Mouse (Mus musculus): Measurements from ENCODE around the gene Arid1b. TPM values are rescaled to one million over a fixed set of nuclear protein-coding genes. Genes with fewer than 3 reads are reported as not detected.

Arid1b gene
- total and polyA plus RNA-seq, 3 experiments, result 11.6 to 49.1 (median 32.4) TPM

DNA sequence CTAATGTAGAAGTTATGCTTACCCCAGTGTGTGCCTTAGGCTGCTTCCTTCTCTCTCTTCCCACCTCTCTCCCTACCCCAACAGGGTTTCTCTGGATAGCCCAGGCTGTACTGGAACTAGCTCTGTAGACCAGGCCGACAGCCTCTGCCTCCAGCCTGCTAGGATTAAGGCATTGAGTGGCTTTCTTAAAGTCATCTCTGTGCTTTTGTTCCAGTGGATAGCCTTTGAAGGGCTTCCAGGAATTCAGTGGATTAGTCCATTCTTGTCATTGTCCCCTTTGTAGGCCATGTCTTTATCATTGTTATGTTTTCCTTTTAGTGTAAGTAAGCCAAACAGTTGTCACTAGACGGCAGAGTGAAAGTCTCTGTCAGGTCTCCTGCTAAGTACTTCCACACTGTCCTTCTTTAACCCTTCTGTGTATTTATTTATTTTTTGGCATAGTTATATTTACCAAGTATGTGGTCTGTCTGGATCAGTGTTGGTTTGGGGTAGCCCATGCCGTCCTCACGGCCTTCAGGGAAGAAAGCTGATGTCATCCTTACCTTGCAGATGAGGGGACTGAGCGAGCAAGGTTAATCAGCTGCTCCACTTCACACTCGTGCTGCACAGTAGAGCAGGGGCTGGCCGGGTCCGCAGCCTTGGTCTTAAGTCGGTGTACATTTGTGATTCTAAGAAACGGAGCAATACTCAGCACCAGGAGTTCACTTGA, 58.1 kb downstream of the Arid1b start:
- no peak for ATAC-seq (ENCODE audit: extremely low read depth, insufficient number of reproducible peaks, low FRiP score, poor library complexity, severe bottlenecking)
- no peak for DNase-seq (ENCODE audit: low spot score)
- Histone ChIP-seq H3K36me3 (replicated peaks) (peaks cover 73% of the 10 kb centered on the region), H3K4me3 (ENCODE audit: low read depth, low read length) (no peak overlapping the region), H3K4me1 (ENCODE audit: insufficient read depth, low read depth, low read length) (peaks cover 5% of the 10 kb centered on the region), H3K9me3 (replicated peaks) (no peaks in the 10 kb centered on the region), H3K27me3 (ENCODE audit: insufficient read depth, low read length) (no peaks in the 10 kb centered on the region)
- no peak for TF ChIP-seq POLR2AphosphoS5 (IDR thresholded peaks at IDR 0.05; ENCODE audit: insufficient replicate concordance, low read depth, low read length)
- TF ChIP-seq TAL1 (conservative IDR thresholded peaks at IDR 0.05; ENCODE audit: low read depth, low read length), result no peak
- TF ChIP-seq GATA1 (IDR thresholded peaks at IDR 0.05; ENCODE audit: borderline replicate concordance, low read length), result no peak
- no peak for TF ChIP-seq GATA2 (IDR thresholded peaks at IDR 0.05; ENCODE audit: borderline replicate concordance, low read depth, low read length)
- TF ChIP-seq CTCF (IDR thresholded peaks at IDR 0.05; ENCODE audit: low read depth, low read length), result no peak

DNA sequence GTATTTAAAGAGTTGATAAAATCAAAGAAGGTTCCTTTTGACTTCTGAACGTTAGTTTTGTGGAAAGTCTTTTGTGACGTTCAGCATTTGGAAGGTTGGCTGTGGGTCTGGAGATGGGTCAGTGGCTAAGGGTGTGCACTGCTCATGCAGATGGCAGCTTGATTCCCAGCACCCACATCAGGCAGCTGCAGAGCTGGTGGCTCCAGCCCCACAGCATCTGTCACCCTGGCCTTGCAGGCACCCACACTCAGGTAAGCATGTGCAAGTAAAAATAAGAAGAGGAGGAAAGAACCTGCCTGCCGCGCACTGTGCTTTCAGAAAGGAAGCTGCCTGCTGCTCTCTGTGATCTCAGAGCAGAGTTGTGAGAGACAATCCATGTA, 58.7 kb downstream of the Arid1b start:
- peaks cover 72% of the 10 kb centered on the region for H3K36me3 ChIP-seq (replicated peaks)
- no peaks in the 10 kb centered on the region for H3K9me3 ChIP-seq (replicated peaks)
- no peak for ATAC-seq (ENCODE audit: extremely low read depth, insufficient number of reproducible peaks, low FRiP score, poor library complexity, severe bottlenecking)
- H3K4me1 ChIP-seq (ENCODE audit: insufficient read depth, low read depth, low read length), result peaks cover 9% of the 10 kb centered on the region
- no peak for DNase-seq (ENCODE audit: low spot score)
- H3K27me3 ChIP-seq (ENCODE audit: insufficient read depth, low read length), result no peaks in the 10 kb centered on the region
- no peak overlapping the region for H3K4me3 ChIP-seq (ENCODE audit: low read depth, low read length)
- no peak for TF ChIP-seq TAL1 (conservative IDR thresholded peaks at IDR 0.05; ENCODE audit: low read depth, low read length)
- TF ChIP-seq CTCF (IDR thresholded peaks at IDR 0.05; ENCODE audit: low read depth, low read length), result no peak
- no peak for TF ChIP-seq POLR2AphosphoS5 (IDR thresholded peaks at IDR 0.05; ENCODE audit: insufficient replicate concordance, low read depth, low read length)

DNA sequence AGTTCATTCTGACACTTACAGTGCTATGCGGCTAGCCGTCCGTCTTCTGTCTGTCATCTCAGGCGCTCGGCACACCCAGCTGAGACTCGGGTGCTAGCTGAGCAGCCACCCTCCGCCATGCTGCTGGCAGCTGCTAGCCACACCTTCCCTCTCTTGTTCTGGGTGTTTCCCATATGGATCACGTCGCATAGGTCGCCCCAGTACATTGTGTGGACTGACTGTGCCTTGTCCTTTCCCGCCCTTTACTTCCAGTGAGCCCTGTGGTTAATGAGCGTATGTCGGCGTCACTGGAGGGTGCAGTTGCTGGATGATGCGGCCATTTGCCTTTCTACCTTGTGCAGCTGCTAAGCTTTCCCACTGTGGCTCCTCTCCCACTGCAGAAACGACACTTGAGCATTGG, 59.1 kb downstream of the Arid1b start:
- no peak overlapping the region for H3K4me3 ChIP-seq (ENCODE audit: low read depth, low read length)
- peaks cover 10% of the 10 kb centered on the region for H3K4me1 ChIP-seq (ENCODE audit: insufficient read depth, low read depth, low read length)
- ATAC-seq (ENCODE audit: extremely low read depth, insufficient number of reproducible peaks, low FRiP score, poor library complexity, severe bottlenecking) (no peak), DNase-seq (ENCODE audit: low spot score) (no peak)
- TF ChIP-seq TAL1 (conservative IDR thresholded peaks at IDR 0.05; ENCODE audit: low read depth, low read length), result no peak
- TF ChIP-seq POLR2AphosphoS5 (IDR thresholded peaks at IDR 0.05; ENCODE audit: insufficient replicate concordance, low read depth, low read length), result no peak
- no peak for TF ChIP-seq CTCF (IDR thresholded peaks at IDR 0.05; ENCODE audit: low read depth, low read length)
- TF ChIP-seq GATA1 (IDR thresholded peaks at IDR 0.05; ENCODE audit: borderline replicate concordance, low read length), result no peak
- TF ChIP-seq GATA2 (IDR thresholded peaks at IDR 0.05; ENCODE audit: borderline replicate concordance, low read depth, low read length), result no peak
- no peaks in the 10 kb centered on the region for H3K9me3 ChIP-seq (replicated peaks)
- H3K27me3 ChIP-seq (ENCODE audit: insufficient read depth, low read length), result no peaks in the 10 kb centered on the region
- H3K36me3 ChIP-seq (replicated peaks), result peaks cover 74% of the 10 kb centered on the region

DNA sequence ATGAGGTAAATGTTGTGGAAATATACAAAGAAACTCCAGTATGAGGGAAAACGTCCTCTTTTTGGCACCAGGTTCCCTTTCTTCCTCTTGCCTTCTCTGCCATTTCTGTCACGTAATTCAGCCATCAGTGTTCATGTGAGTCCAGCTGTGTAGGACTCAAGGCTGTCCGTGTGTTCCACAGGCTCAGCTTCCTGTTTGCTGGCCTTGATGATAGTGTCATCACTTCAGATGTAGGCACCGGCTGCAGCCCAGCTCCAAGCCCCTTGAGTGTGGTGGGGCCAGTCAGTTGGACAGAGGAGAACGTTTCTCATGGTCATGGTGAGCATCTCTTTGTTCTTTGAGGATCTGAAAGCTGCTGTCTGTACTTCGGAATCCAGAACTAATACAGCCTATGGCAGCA, 61.3 kb downstream of the Arid1b start:
- no peak for TF ChIP-seq CTCF (IDR thresholded peaks at IDR 0.05; ENCODE audit: low read depth, low read length)
- no peak for TF ChIP-seq GATA1 (IDR thresholded peaks at IDR 0.05; ENCODE audit: borderline replicate concordance, low read length)
- H3K27me3 ChIP-seq (ENCODE audit: insufficient read depth, low read length), result no peaks in the 10 kb centered on the region
- no peaks in the 10 kb centered on the region for H3K9me3 ChIP-seq (replicated peaks)
- peaks cover 77% of the 10 kb centered on the region for H3K36me3 ChIP-seq (replicated peaks)
- H3K4me1 ChIP-seq (ENCODE audit: insufficient read depth, low read depth, low read length), result peaks cover 27% of the 10 kb centered on the region
- no peak for ATAC-seq (ENCODE audit: extremely low read depth, insufficient number of reproducible peaks, low FRiP score, poor library complexity, severe bottlenecking)
- H3K4me3 ChIP-seq (ENCODE audit: low read depth, low read length), result no peak overlapping the region
- DNase-seq (ENCODE audit: low spot score), result no peak

DNA sequence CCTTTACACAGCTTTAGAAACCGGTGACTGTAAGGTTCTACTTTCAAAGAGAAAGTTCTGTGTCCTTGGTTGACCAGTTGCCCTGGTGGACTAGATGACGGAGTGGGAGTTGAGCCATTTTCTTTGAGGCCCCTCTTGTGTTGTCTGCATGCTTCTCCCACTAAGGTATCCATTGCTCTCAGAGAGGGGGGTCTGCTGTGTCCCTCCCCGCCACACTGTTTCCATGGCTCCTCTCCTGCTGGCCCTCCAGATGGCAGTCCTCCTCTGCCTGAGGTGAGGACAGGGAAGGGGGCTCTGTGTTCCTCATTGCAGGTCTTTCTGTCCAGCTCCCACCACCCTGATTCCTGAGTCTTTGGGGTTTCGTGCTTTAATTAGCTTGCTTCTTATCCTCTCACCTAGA, 62.5 kb downstream of the Arid1b start:
- Histone ChIP-seq H3K4me1 (ENCODE audit: insufficient read depth, low read depth, low read length) (peaks cover 34% of the 10 kb centered on the region), H3K36me3 (replicated peaks) (peaks cover 76% of the 10 kb centered on the region), H3K9me3 (replicated peaks) (no peaks in the 10 kb centered on the region), H3K27me3 (ENCODE audit: insufficient read depth, low read length) (no peaks in the 10 kb centered on the region), H3K4me3 (ENCODE audit: low read depth, low read length) (no peak overlapping the region)
- ATAC-seq (ENCODE audit: extremely low read depth, insufficient number of reproducible peaks, low FRiP score, poor library complexity, severe bottlenecking) (no peak), DNase-seq (ENCODE audit: low spot score) (no peak)
- TF ChIP-seq POLR2AphosphoS5 (IDR thresholded peaks at IDR 0.05; ENCODE audit: insufficient replicate concordance, low read depth, low read length), result no peak
- TF ChIP-seq GATA1 (IDR thresholded peaks at IDR 0.05; ENCODE audit: borderline replicate concordance, low read length), result no peak
- TF ChIP-seq CTCF (IDR thresholded peaks at IDR 0.05; ENCODE audit: low read depth, low read length), result no peak
- TF ChIP-seq TAL1 (conservative IDR thresholded peaks at IDR 0.05; ENCODE audit: low read depth, low read length), result no peak
- TF ChIP-seq GATA2 (IDR thresholded peaks at IDR 0.05; ENCODE audit: borderline replicate concordance, low read depth, low read length), result no peak

DNA sequence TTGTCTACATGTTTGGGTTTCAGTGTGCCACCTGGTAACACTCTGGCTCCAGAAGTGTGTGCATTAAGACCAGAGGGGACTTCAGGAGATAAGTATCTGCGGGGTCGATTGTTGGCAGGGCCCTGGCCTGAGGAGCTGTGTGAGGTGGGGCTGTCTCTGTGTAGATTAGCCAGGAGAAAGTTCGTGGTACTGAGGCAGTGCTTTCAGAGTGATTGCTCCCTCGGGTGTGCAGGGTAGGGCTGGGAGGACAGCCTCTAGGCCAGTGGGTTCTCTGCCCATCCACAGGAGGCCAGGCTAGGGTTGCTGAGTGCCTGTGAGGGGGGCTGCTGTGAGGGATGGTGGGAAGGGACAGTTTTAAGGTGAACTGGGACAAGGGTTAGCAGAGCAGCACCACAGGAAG, 63.2 kb downstream of the Arid1b start:
- peaks cover 73% of the 10 kb centered on the region for H3K36me3 ChIP-seq (replicated peaks)
- ATAC-seq (ENCODE audit: extremely low read depth, insufficient number of reproducible peaks, low FRiP score, poor library complexity, severe bottlenecking) (no peak), DNase-seq (ENCODE audit: low spot score) (no peak)
- peaks cover 34% of the 10 kb centered on the region for H3K4me1 ChIP-seq (ENCODE audit: insufficient read depth, low read depth, low read length)
- TF ChIP-seq CTCF (IDR thresholded peaks at IDR 0.05; ENCODE audit: low read depth, low read length), result no peak
- no peak for TF ChIP-seq POLR2AphosphoS5 (IDR thresholded peaks at IDR 0.05; ENCODE audit: insufficient replicate concordance, low read depth, low read length)
- TF ChIP-seq GATA2 (IDR thresholded peaks at IDR 0.05; ENCODE audit: borderline replicate concordance, low read depth, low read length), result no peak
- H3K4me3 ChIP-seq (ENCODE audit: low read depth, low read length), result no peak overlapping the region; the same call in 1 of the 2 replicates
- H3K27me3 ChIP-seq (ENCODE audit: insufficient read depth, low read length), result no peaks in the 10 kb centered on the region
- no peaks in the 10 kb centered on the region for H3K9me3 ChIP-seq (replicated peaks)
